Mouse (Mus musculus) CH12.LX (cell line): ENCODE results near the gene Grip1. TPM values are rescaled to one million over a fixed set of nuclear protein-coding genes. Genes with fewer than 3 reads are reported as not detected.

Experiments
- DNase-seq: peaks from one replicate; pipeline ENCODE4 v3.0.0-alpha.2; 2013; ENCODE audit errors: extremely low read depth
- H3K27ac ChIP-seq: 2 replicates; pipeline ENCODE4 v1.5.1; 2012; ENCODE audit warnings: low read depth, mild to moderate bottlenecking, control low read depth, moderate library complexity; ENCODE audit not compliant: insufficient read depth
- H3K27me3 ChIP-seq: replicated peaks from 2 replicates; pipeline ENCODE3; 2012; ENCODE audit warnings: inconsistent platforms
- H3K36me3 ChIP-seq, 2 experiments: replicated peaks in 1 of 2; 2 replicates each; pipeline versions ENCODE3 to v1.6.1; 2012; ENCODE audit warnings: inconsistent platforms in 1 of 2, low read length in 1 of 2, mild to moderate bottlenecking in 1 of 2, mixed read lengths in 1 of 2, moderate library complexity in 1 of 2; ENCODE audit not compliant: control insufficient read depth in 1 of 2, insufficient read depth in 1 of 2
- H3K4me1 ChIP-seq, 2 experiments: 2 replicates each; pipeline ENCODE4 v1.6.1; 2012; ENCODE audit warnings: inconsistent platforms in 1 of 2, moderate library complexity in 1 of 2; ENCODE audit not compliant: insufficient read depth in 2 of 2, control insufficient read depth in 1 of 2
- H3K4me2 ChIP-seq: 2 replicates; pipeline ENCODE4 v1.6.1; 2012; ENCODE audit warnings: low read depth, mild to moderate bottlenecking, control low read depth; ENCODE audit not compliant: poor library complexity, insufficient read depth, severe bottlenecking
- H3K4me3 ChIP-seq, 3 experiments: fragments of 150-350 bp in 1 of 3; sonication (generic) in 1 of 3; replicated peaks in 1 of 3; 2 replicates each; pipeline versions ENCODE3 to v1.5.1; 2011 to 2012; ENCODE audit warnings: low read depth in 2 of 3, low read length in 2 of 3, mild to moderate bottlenecking in 2 of 3, moderate library complexity in 2 of 3, control low read depth in 1 of 3, improper control_type of control experiment in 1 of 3, inconsistent platforms in 1 of 3, mixed read lengths in 1 of 3; ENCODE audit not compliant: poor library complexity in 1 of 3
- H3K79me2 ChIP-seq: replicated peaks from 2 replicates; pipeline ENCODE4 v1.6.1; 2012; ENCODE audit warnings: mild to moderate bottlenecking, moderate library complexity; ENCODE audit not compliant: control insufficient read depth, poor library complexity, insufficient read depth, severe bottlenecking; ENCODE audit errors: extremely low read depth
- H3K9ac ChIP-seq: 2 replicates; pipeline ENCODE4 v1.6.1; 2012; ENCODE audit warnings: low read depth, mild to moderate bottlenecking, control low read depth, moderate library complexity; ENCODE audit not compliant: insufficient read depth
- H3K9me3 ChIP-seq: replicated peaks from 2 replicates; pipeline ENCODE3; 2012; ENCODE audit warnings: low read length, inconsistent platforms, mixed read lengths
- CHD2 ChIP-seq: IDR thresholded peaks from 2 replicates; pipeline ENCODE4 v1.6.1; 2011; ENCODE audit warnings: low read length, improper control_type of control experiment
- CTCF ChIP-seq, 2 experiments: IDR thresholded peaks in 1 of 2; conservative IDR thresholded peaks in 1 of 2; 2 replicates each; pipeline ENCODE4 v1.5.1; 2011 to 2012; ENCODE audit warnings: low read depth in 2 of 2, low read length in 2 of 2, improper control_type of control experiment in 1 of 2, inconsistent platforms in 1 of 2, mild to moderate bottlenecking in 1 of 2, moderate library complexity in 1 of 2
- ETS1 ChIP-seq: conservative IDR thresholded peaks from 2 replicates; pipeline ENCODE4 v1.6.1; 2012; ENCODE audit warnings: low read depth, mild to moderate bottlenecking, inconsistent platforms, low read length, improper control_type of control experiment, moderate library complexity
- GABPA ChIP-seq: IDR thresholded peaks from 2 replicates; pipeline ENCODE4 v1.6.1; 2012; ENCODE audit warnings: low read depth, low read length, improper control_type of control experiment, inconsistent platforms; ENCODE audit not compliant: insufficient replicate concordance
- HCFC1 ChIP-seq: IDR thresholded peaks from 2 replicates; pipeline ENCODE4 v1.6.1; 2012; ENCODE audit warnings: low read depth, mild to moderate bottlenecking, inconsistent platforms, low read length, improper control_type of control experiment
- IRF4 ChIP-seq: IDR thresholded peaks from 2 replicates; pipeline ENCODE4 v1.6.1; 2014; ENCODE audit warnings: low read depth, mild to moderate bottlenecking, inconsistent platforms, low read length, improper control_type of control experiment
- JUND ChIP-seq: conservative IDR thresholded peaks from 2 replicates; pipeline ENCODE4 v1.6.1; 2011; ENCODE audit warnings: low read depth, low read length, improper control_type of control experiment
- MAFK ChIP-seq: IDR thresholded peaks from 2 replicates; pipeline ENCODE4 v1.6.1; 2011; ENCODE audit warnings: low read length, improper control_type of control experiment; ENCODE audit not compliant: insufficient replicate concordance
- MAX ChIP-seq: IDR thresholded peaks from 2 replicates; pipeline ENCODE4 v1.6.1; 2011; ENCODE audit warnings: low read length, improper control_type of control experiment
- MAZ ChIP-seq: IDR thresholded peaks from 2 replicates; pipeline ENCODE4 v1.6.1; 2012; ENCODE audit warnings: low read depth, mild to moderate bottlenecking, inconsistent platforms, low read length, improper control_type of control experiment, moderate library complexity
- MXI1 ChIP-seq: IDR thresholded peaks from 2 replicates; pipeline ENCODE4 v1.6.1; 2011; ENCODE audit warnings: mild to moderate bottlenecking, low read depth, low read length, improper control_type of control experiment
- NELFE ChIP-seq: IDR thresholded peaks from 2 replicates; pipeline ENCODE4 v1.6.1; 2011; ENCODE audit warnings: low read depth, low read length, improper control_type of control experiment
- PAX5 ChIP-seq: IDR thresholded peaks from 2 replicates; pipeline ENCODE4 v1.6.1; 2012; ENCODE audit warnings: low read length, inconsistent platforms, mixed read lengths
- POLR2A ChIP-seq: IDR thresholded peaks from 2 replicates; pipeline ENCODE4 v1.6.1; 2011; ENCODE audit warnings: low read depth, mild to moderate bottlenecking, improper control_type of control experiment, low read length
- RCOR1 ChIP-seq: conservative IDR thresholded peaks from 2 replicates; pipeline ENCODE4 v1.6.1; 2012; ENCODE audit warnings: low read depth, mild to moderate bottlenecking, inconsistent platforms, low read length, improper control_type of control experiment
- SMC3 ChIP-seq: IDR thresholded peaks from 2 replicates; pipeline ENCODE4 v1.6.1; 2011; ENCODE audit warnings: low read depth, low read length, improper control_type of control experiment
- TBP ChIP-seq: conservative IDR thresholded peaks from 2 replicates; pipeline ENCODE4 v1.6.1; 2011; ENCODE audit warnings: low read depth, low read length, improper control_type of control experiment
- ZKSCAN1 ChIP-seq: IDR thresholded peaks from 2 replicates; pipeline ENCODE4 v1.6.1; 2012; ENCODE audit warnings: low read depth, inconsistent platforms, low read length, improper control_type of control experiment, borderline replicate concordance
- dilution Hi-C: fragments of 300-500 bp; cut with MboI; formaldehyde crosslinking; loops from 2 replicates; pipeline ENCODE4 v1.14.3; 2020; ENCODE audit warnings: low sequenced_read_pairs; ENCODE audit not compliant: extremely low pct_unique_long_range_greater_than_20kb, extremely low pct_ligation_motif_present
- in situ Hi-C: fragments of 300-500 bp; cut with MboI; formaldehyde crosslinking; loops from 3 replicates; pipeline ENCODE4 v1.14.3; 2019; ENCODE audit warnings: low sequenced_read_pairs, low pct_ligation_motif_present, low pct_unique_long_range_greater_than_20kb, mixed read lengths
- polyA plus RNA-seq: library from polyadenylated mRNA; unstranded; fragments of >175 nt; gene quantifications from 2 replicates; pipeline ENCODE4 v1.2.1, GENCODE M21; 2012; ENCODE audit warnings: low read depth; ENCODE audit not compliant: insufficient read length
- total RNA-seq, 2 experiments: library from RNA; depleted of rRNA; stranded (reverse); fragments of 300-350 nt in 1 of 2; fragments of >200 nt in 1 of 2; gene quantifications; 2 replicates each; pipeline ENCODE4 v1.2.3; 2012 to 2014

Gene Grip1
- total and polyA plus RNA-seq, 3 experiments = 0.09 to 0.33 (median 0.13) TPM

DNA sequence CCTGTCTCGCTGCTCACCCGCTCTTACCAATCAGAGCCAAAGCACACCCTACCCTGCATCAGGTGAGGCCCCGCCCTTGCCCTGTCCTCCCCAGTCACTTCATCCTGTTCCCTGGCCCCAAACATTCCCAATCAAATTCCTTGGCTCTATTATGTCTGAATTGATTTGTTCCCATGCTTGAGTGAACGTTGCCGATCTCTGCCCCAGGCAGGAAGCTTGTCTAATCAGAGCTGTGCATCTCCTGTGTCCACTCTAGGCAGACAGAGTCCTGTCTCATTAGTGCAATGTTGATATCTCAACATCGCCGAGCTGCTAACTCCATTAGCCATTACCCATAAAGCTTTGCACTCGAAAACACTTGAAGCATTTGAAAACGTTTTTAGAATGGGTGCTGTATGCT is 210.0 kb downstream of the Grip1 start:
- in situ Hi-C loops (no loop called here), dilution Hi-C loops (no loop called here)
- Histone ChIP-seq H3K4me1 (peaks cover 0 to 6% of the 10 kb centered on the region in 2 experiments; a peak in 1 of 4 replicates), H3K36me3 (no peaks in the 10 kb centered on the region), H3K27me3 (no peaks in the 10 kb centered on the region), H3K4me3 (no peak overlapping the region), H3K27ac (no peak overlapping the region), H3K4me2 (no peak overlapping the region), H3K9me3 (no peaks in the 10 kb centered on the region), H3K9ac (no peak overlapping the region), H3K79me2 (no peaks in the 10 kb centered on the region)
- TF ChIP-seq NELFE = no peak
- TF ChIP-seq ETS1 = no peak
- no peak for TF ChIP-seq MAZ
- DNase-seq = no peak

DNA sequence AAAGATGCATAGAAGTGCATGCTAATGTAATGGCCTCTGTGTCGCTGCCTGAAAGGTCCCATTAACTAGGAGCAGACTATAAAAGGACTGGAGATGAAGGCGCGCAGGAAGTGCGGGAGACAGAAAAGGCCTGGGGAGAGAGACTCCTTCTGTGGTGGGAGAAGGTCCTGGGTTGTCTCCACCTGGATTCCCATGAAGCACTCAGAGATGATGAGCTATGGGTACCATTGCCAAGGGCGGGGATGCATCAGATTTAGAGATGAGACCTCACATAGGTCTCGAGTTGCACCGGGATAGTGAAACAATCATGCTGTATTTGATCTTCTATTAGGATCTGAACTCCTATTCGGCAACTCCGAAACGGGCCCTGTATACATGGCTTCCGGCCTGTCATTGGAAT is 212.8 kb downstream of the Grip1 start:
- no peak overlapping the region for H3K9ac ChIP-seq
- dilution Hi-C loops = no loop called here
- H3K36me3 ChIP-seq = no peaks in the 10 kb centered on the region
- no peaks in the 10 kb centered on the region for H3K27me3 ChIP-seq
- H3K27ac ChIP-seq = no peak overlapping the region
- peaks cover 0 to 2% of the 10 kb centered on the region in 2 experiments; a peak in 1 of 4 replicates for H3K4me1 ChIP-seq
- H3K79me2 ChIP-seq = no peaks in the 10 kb centered on the region
- H3K4me2 ChIP-seq = no peak overlapping the region
- H3K9me3 ChIP-seq = no peaks in the 10 kb centered on the region
- TF ChIP-seq MAX = no peak
- H3K4me3 ChIP-seq = no peak overlapping the region
- in situ Hi-C loops = no loop called here
- DNase-seq = no peak

DNA sequence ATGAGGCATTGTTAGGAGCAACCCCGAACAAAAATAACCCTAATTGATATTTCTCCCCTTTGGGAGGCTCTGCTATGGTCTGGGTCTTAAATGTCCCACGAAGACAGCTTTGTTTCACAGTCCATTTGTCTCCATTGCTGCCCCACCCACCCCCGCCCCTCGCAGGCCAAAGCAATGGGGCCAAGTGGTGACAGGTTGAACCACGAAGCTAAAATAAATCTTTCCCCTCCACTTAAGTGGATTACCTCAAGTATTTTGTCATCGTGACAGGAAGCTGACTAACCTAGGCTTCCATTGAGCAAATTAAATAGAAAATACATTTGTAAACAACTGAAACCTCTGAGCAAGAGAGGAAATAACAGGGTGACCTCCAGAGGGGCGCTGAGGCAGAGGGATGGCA is 216.8 kb downstream of the Grip1 start:
- Histone ChIP-seq H3K9ac (no peak overlapping the region), H3K4me1 (no peaks in the 10 kb centered on the region), H3K4me2 (no peak overlapping the region), H3K4me3 (no peak overlapping the region), H3K9me3 (no peaks in the 10 kb centered on the region), H3K27me3 (no peaks in the 10 kb centered on the region)
- dilution Hi-C loops = no loop called here
- in situ Hi-C loops = no loop called here
- no peak for TF ChIP-seq TBP
- no peak for TF ChIP-seq SMC3
- TF ChIP-seq MAX = no peak
- TF ChIP-seq MXI1 = no peak
- TF ChIP-seq JUND = no peak
- no peak for TF ChIP-seq PAX5
- TF ChIP-seq CHD2 = no peak
- TF ChIP-seq IRF4 = no peak
- TF ChIP-seq HCFC1 = no peak
- TF ChIP-seq CTCF (conservative IDR thresholded peaks at IDR 0.05 in 1 of 2, IDR thresholded peaks at IDR 0.05 in 1 of 2; ENCODE audit: low read depth in 2 of 2, low read length in 2 of 2) = no peak
- no peak for TF ChIP-seq GABPA
- no peak for TF ChIP-seq POLR2A
- no peak for TF ChIP-seq MAFK
- no peak for TF ChIP-seq RCOR1
- TF ChIP-seq ZKSCAN1 = no peak
- TF ChIP-seq, all 38 proteins: peak for 0
- H3K79me2 ChIP-seq = no peaks in the 10 kb centered on the region
- H3K27ac ChIP-seq = no peak overlapping the region
- no peak for DNase-seq
- no peaks in the 10 kb centered on the region for H3K36me3 ChIP-seq
